Comparison of ENCODE assay signal across 9 mouse cellular contexts in the genomic region with DNA sequence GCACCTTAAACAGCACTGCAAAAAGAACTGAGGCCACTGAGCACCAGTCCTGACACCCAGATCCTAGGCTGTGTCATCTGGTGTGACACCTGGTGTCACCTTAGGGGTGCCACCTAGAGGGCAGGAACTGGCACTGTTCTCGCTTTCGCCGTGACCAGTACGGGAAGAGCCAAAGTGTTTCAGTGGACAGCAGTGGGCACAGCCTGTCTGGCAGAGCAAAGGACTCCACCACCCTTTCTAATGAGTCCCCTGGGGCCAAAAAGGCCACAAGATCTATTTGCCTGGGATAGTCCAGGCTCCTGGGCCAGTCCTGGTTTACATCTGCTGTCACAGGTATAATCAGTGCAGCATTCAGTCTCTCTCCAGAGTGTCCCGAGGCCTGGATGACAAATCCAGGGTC.
A peak's percentile ranks its signal among the peaks of the same experiment; 100 is the strongest.
DNase-seq lines count a peak whose midpoint lies in the region; ATAC-seq lines count a peak whose summit lies in the region.
"Had no signal": no experiment of that assay in that cellular context is flagged by ENCODE, and none has a peak within 500 bp of the region (broad histone marks: within the 10 kb centered on the region; RNA-seq: fewer than 3 reads in every experiment).

No protein-coding gene starts in this region.

- ATAC-seq in hindbrain, embryonic 11.5 days (ENCODE audit: low FRiP score) = no peak
- ATAC-seq in midbrain, embryonic 11.5 days (ENCODE audit: low FRiP score) = 0 out of 2 replicates have a peak, but pooled peaks have one; percentile 23
- no peak for ATAC-seq in midbrain, embryonic 14.5 days (ENCODE audit: low FRiP score, low TSS enrichment)
- no peak for ATAC-seq in forebrain, embryonic 16.5 days
- ATAC-seq in neural tube, embryonic 14.5 days (ENCODE audit: low read depth) = peak; percentile 35; the same call in 1 of the 2 replicates

- DNase-seq in hindbrain, embryonic 10.5 days (ENCODE audit: low spot score) = no peak
- DNase-seq in hindbrain, embryonic 11.5 days (ENCODE audit: low spot score) = no peak
- DNase-seq in midbrain, embryonic 11.5 days (ENCODE audit: low spot score, missing footprints) = no peak
- DNase-seq in midbrain, embryonic 14.5 days = no peak
- no peak for DNase-seq in gastrocnemius, postnatal 4 days (ENCODE audit: low spot score in 2 of 2)
- no peak for DNase-seq in spleen, postnatal 14 days (ENCODE audit: low spot score in 2 of 2)

- H3K27me3 ChIP-seq in hindbrain, embryonic 10.5 days (ENCODE audit: insufficient read depth, poor library complexity, severe bottlenecking) = 0 out of 2 replicates have a peak, but pooled peaks cover 5% of the 10 kb centered on the region
- no peaks in the 10 kb centered on the region for H3K27me3 ChIP-seq in hindbrain, embryonic 11.5 days (ENCODE audit: control insufficient read depth, insufficient read depth, low read length)
- H3K27me3 ChIP-seq in midbrain, embryonic 11.5 days (ENCODE audit: control insufficient read depth, insufficient read depth, low read length) = no peaks in the 10 kb centered on the region
- H3K27me3 ChIP-seq in midbrain, embryonic 14.5 days (ENCODE audit: control insufficient read depth, insufficient read depth, low read length) = no peaks in the 10 kb centered on the region
- H3K27me3 ChIP-seq in forebrain, embryonic 16.5 days (replicated peaks; ENCODE audit: control insufficient read depth, insufficient read depth, low read length) = no peaks in the 10 kb centered on the region
- no peaks in the 10 kb centered on the region for H3K27me3 ChIP-seq in neural tube, embryonic 14.5 days (ENCODE audit: control insufficient read depth, insufficient read depth, low read length)
- H3K27me3 ChIP-seq: Patski had no signal

- peak overlapping the region; percentile 9; the same call in 1 of the 2 replicates for H3K27ac ChIP-seq in hindbrain, embryonic 10.5 days
- H3K27ac ChIP-seq in hindbrain, embryonic 11.5 days (ENCODE audit: low read depth, low read length) = no peak overlapping the region
- H3K27ac ChIP-seq in midbrain, embryonic 11.5 days (ENCODE audit: low read depth, low read length) = no peak overlapping the region
- no peak overlapping the region for H3K27ac ChIP-seq in midbrain, embryonic 14.5 days (replicated peaks; ENCODE audit: low read depth, low read length)
- H3K27ac ChIP-seq in forebrain, embryonic 16.5 days (ENCODE audit: low read length) = peak overlapping the region; percentile 13
- H3K27ac ChIP-seq in neural tube, embryonic 14.5 days (ENCODE audit: low read depth, low read length) = no peak overlapping the region

- H3K4me1 ChIP-seq in hindbrain, embryonic 10.5 days (replicated peaks) = peaks cover 12% of the 10 kb centered on the region
- 0 out of 2 replicates have a peak, but pooled peaks cover 2% of the 10 kb centered on the region for H3K4me1 ChIP-seq in hindbrain, embryonic 11.5 days (replicated peaks; ENCODE audit: control insufficient read depth, insufficient read depth, low read length)
- no peaks in the 10 kb centered on the region for H3K4me1 ChIP-seq in midbrain, embryonic 11.5 days (ENCODE audit: control insufficient read depth, insufficient read depth, low read length)
- H3K4me1 ChIP-seq in midbrain, embryonic 14.5 days (ENCODE audit: control insufficient read depth, insufficient read depth, low read length) = no peaks in the 10 kb centered on the region
- H3K4me1 ChIP-seq in forebrain, embryonic 16.5 days (replicated peaks; ENCODE audit: control insufficient read depth, insufficient read depth, low read length) = peaks cover 12% of the 10 kb centered on the region
- H3K4me1 ChIP-seq in neural tube, embryonic 14.5 days (ENCODE audit: control insufficient read depth, insufficient read depth, low read length) = no peaks in the 10 kb centered on the region

- H3K4me2 ChIP-seq in hindbrain, embryonic 11.5 days (replicated peaks; ENCODE audit: low read depth, low read length) = no peak overlapping the region
- H3K4me2 ChIP-seq in midbrain, embryonic 11.5 days = no peak overlapping the region
- H3K4me2 ChIP-seq in midbrain, embryonic 14.5 days (ENCODE audit: low read length) = no peak overlapping the region
- H3K4me2 ChIP-seq in forebrain, embryonic 16.5 days (ENCODE audit: low read length) = no peak overlapping the region
- no peak overlapping the region for H3K4me2 ChIP-seq in neural tube, embryonic 14.5 days (ENCODE audit: low read depth, low read length)

- WGBS in hindbrain, embryonic 10.5 days = 79% methylated on average over 5 of the region's 5 CpGs
- 68% methylated on average over 5 of the region's 5 CpGs for WGBS in hindbrain, embryonic 11.5 days
- 75% methylated on average over 5 of the region's 5 CpGs for WGBS in midbrain, embryonic 11.5 days
- 64% methylated on average over 5 of the region's 5 CpGs for WGBS in midbrain, embryonic 14.5 days
- WGBS in forebrain, embryonic 16.5 days = 66% methylated on average over 5 of the region's 5 CpGs
- 80% methylated on average over 5 of the region's 5 CpGs for WGBS in neural tube, embryonic 14.5 days

- H3K9me3 ChIP-seq in hindbrain, embryonic 10.5 days = peaks cover 5% of the 10 kb centered on the region; the same call in 1 of the 2 replicates
- no peaks in the 10 kb centered on the region for H3K9me3 ChIP-seq in hindbrain, embryonic 11.5 days (ENCODE audit: control insufficient read depth, low read length)
- H3K9me3 ChIP-seq in midbrain, embryonic 11.5 days (ENCODE audit: control insufficient read depth, low read length) = peaks cover 2% of the 10 kb centered on the region; the same call in 1 of the 2 replicates
- H3K9me3 ChIP-seq in midbrain, embryonic 14.5 days (ENCODE audit: control insufficient read depth, low read length) = no peaks in the 10 kb centered on the region
- H3K9me3 ChIP-seq in forebrain, embryonic 16.5 days (ENCODE audit: control insufficient read depth, low read length) = no peaks in the 10 kb centered on the region
- no peaks in the 10 kb centered on the region for H3K9me3 ChIP-seq in neural tube, embryonic 14.5 days (ENCODE audit: control insufficient read depth, low read length)

- H3K36me3 ChIP-seq in hindbrain, embryonic 10.5 days = no peaks in the 10 kb centered on the region
- H3K36me3 ChIP-seq in hindbrain, embryonic 11.5 days (ENCODE audit: control insufficient read depth, insufficient read depth, low read length) = no peaks in the 10 kb centered on the region
- no peaks in the 10 kb centered on the region for H3K36me3 ChIP-seq in midbrain, embryonic 11.5 days (ENCODE audit: control insufficient read depth, insufficient read depth, low read length)
- H3K36me3 ChIP-seq in midbrain, embryonic 14.5 days (ENCODE audit: control insufficient read depth, insufficient read depth, low read length) = no peaks in the 10 kb centered on the region
- H3K36me3 ChIP-seq in forebrain, embryonic 16.5 days (ENCODE audit: control insufficient read depth, insufficient read depth) = no peaks in the 10 kb centered on the region
- no peaks in the 10 kb centered on the region for H3K36me3 ChIP-seq in neural tube, embryonic 14.5 days (ENCODE audit: control insufficient read depth, insufficient read depth, low read length)

- no peak overlapping the region for H3K9ac ChIP-seq in hindbrain, embryonic 11.5 days (ENCODE audit: low read depth, low read length)
- no peak overlapping the region for H3K9ac ChIP-seq in midbrain, embryonic 11.5 days (ENCODE audit: low read length)
- no peak overlapping the region for H3K9ac ChIP-seq in midbrain, embryonic 14.5 days (replicated peaks; ENCODE audit: low read length)
- H3K9ac ChIP-seq in forebrain, embryonic 16.5 days (replicated peaks; ENCODE audit: low read depth, low read length) = no peak overlapping the region
- H3K9ac ChIP-seq in neural tube, embryonic 14.5 days (replicated peaks; ENCODE audit: low read depth, low read length) = no peak overlapping the region

- no peak overlapping the region for H3K4me3 ChIP-seq in hindbrain, embryonic 10.5 days
- H3K4me3 ChIP-seq in hindbrain, embryonic 11.5 days (ENCODE audit: low read depth, low read length) = no peak overlapping the region
- no peak overlapping the region for H3K4me3 ChIP-seq in midbrain, embryonic 11.5 days (ENCODE audit: low read depth, low read length)
- H3K4me3 ChIP-seq in midbrain, embryonic 14.5 days (replicated peaks; ENCODE audit: low read depth, low read length) = no peak overlapping the region
- H3K4me3 ChIP-seq in forebrain, embryonic 16.5 days (replicated peaks; ENCODE audit: low read length) = no peak overlapping the region
- no peak overlapping the region for H3K4me3 ChIP-seq in neural tube, embryonic 14.5 days (ENCODE audit: low read depth, low read length)

Comparison
In these comparisons a context has a peak if more than half of its experiments do, and no peak if none do; other contexts are left out.
1. H3K27ac ChIP-seq: peak in hindbrain, embryonic 10.5 days (single experiment) and forebrain, embryonic 16.5 days (single experiment); none in hindbrain, embryonic 11.5 days (single experiment), midbrain, embryonic 11.5 days (single experiment), midbrain, embryonic 14.5 days (single experiment) and neural tube, embryonic 14.5 days (single experiment).
2. ATAC-seq: peak in midbrain, embryonic 11.5 days (single experiment) and neural tube, embryonic 14.5 days (single experiment); none in hindbrain, embryonic 11.5 days (single experiment), midbrain, embryonic 14.5 days (single experiment) and forebrain, embryonic 16.5 days (single experiment).